Mouse (Mus musculus) ovary, postnatal 36 days (tissue): ENCODE measurements around the gene Cln5.

Experiments
- DNase-seq: peaks from one replicate; pipeline ENCODE4 v3.0.0; 2022; ENCODE audit warnings: low spot score, mixed read lengths

Gene Cln5

GRCm38 (mm10) chr14:103069864-103070611 is at the start of gene Cln5:
Gene Cln5 (plus strand): TSS chr14:103070216.
- DNase-seq = peak; percentile 96

GRCm38 (mm10) chr14:103029203-103029602 is 40.8 kb upstream of the Cln5 start:
- DNase-seq = no peak

GRCm38 (mm10) chr14:103033271-103033823 is 36.7 kb upstream of the Cln5 start:
- no peak for DNase-seq

GRCm38 (mm10) chr14:103034076-103034475 is 35.9 kb upstream of the Cln5 start:
- no peak for DNase-seq

GRCm38 (mm10) chr14:103037016-103037415 is 33.0 kb upstream of the Cln5 start:
- DNase-seq = no peak

GRCm38 (mm10) chr14:103046677-103047076 is 23.3 kb upstream of the Cln5 start, which contains the start of gene Acod1:
Gene Acod1 (plus strand): TSS chr14:103046977.
- DNase-seq = no peak

- no peak for DNase-seq
These were observed 21.5 kb upstream of the Cln5 start for GRCm38 (mm10) chr14:103048292-103049086.

GRCm38 (mm10) chr14:103051159-103051769 is 18.8 kb upstream of the Cln5 start:
- peak; percentile 79 for DNase-seq

- no peak for DNase-seq
These were observed 15.3 kb upstream of the Cln5 start for GRCm38 (mm10) chr14:103054731-103055130.

GRCm38 (mm10) chr14:103056601-103057000 is 13.4 kb upstream of the Cln5 start:
- no peak for DNase-seq

- no peak for DNase-seq
These were observed 11.0 kb upstream of the Cln5 start for GRCm38 (mm10) chr14:103058998-103059397.

- DNase-seq = no peak
These were observed 10.5 kb upstream of the Cln5 start for GRCm38 (mm10) chr14:103059495-103059894.

- DNase-seq = peak; percentile 66
These were observed 4.5 kb upstream of the Cln5 start for GRCm38 (mm10) chr14:103065294-103066167.

GRCm38 (mm10) chr14:103069465-103069863 is 552 bp upstream of the Cln5 start:
- no peak for DNase-seq

GRCm38 (mm10) chr14:103070790-103071189 is 774 bp downstream of the Cln5 start:
- DNase-seq = peak; percentile 18

GRCm38 (mm10) chr14:103071471-103071870 is 1.5 kb downstream of the Cln5 start:
- no peak for DNase-seq

- DNase-seq = no peak
These were observed 2.7 kb downstream of the Cln5 start for GRCm38 (mm10) chr14:103072731-103073130.

- DNase-seq = no peak
These were observed 3.8 kb downstream of the Cln5 start for GRCm38 (mm10) chr14:103073825-103074224.

- DNase-seq = no peak
These were observed 5.2 kb downstream of the Cln5 start for GRCm38 (mm10) chr14:103075166-103075565.

- DNase-seq = no peak
These were observed 7.4 kb downstream of the Cln5 start for GRCm38 (mm10) chr14:103077272-103078005.
